Mouse (Mus musculus): ENCODE data around the gene Gm44596.

DNA sequence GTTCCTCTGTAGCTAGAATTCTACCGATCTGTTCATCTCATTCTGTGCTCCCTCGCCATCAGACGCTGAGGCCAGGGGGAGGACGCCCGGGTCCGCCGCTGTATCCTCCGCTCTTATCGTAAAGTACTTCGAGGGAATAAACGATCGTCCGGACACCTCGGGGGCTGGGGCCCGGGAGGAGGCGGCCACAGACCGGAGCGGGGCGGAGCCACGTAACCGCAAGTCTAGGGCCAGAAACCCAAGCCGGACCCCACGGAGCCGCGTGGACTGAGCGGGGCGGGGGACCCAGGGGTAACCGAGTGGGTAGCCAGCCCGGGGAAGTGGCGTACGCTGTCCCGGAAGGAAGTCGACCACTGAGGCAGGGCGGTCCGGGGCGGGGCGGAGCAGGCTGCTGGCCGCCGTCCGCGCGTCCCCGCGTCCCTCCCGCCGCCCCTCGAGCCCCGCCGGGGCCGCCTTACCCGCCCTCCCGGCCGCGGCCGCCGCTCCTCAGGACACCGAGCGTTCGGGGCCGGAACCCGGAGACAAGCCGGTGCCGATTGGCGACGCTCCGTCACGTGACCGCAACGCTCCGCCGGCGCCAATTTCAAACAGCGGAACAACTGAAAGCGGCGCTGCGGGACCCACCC is 12.8 kb upstream of the Gm44596 start, which contains the start of the genes Rhno1 and Foxm1:
- 0 out of 2 replicates have a peak, but pooled peaks have one; percentile 23 for TF ChIP-seq POLR2A (IDR thresholded peaks at IDR 0.05; ENCODE audit: extremely low read depth, insufficient read depth, low read length)
- TF ChIP-seq CTCF (IDR thresholded peaks at IDR 0.05; ENCODE audit: low read depth, low read length): no peak
